Mouse (Mus musculus) spleen, adult 12 weeks (tissue): ENCODE results near the gene Tiprl.

Source experiments
- DNase-seq: peaks from one replicate; pipeline ENCODE4 v3.0.0; 2022; ENCODE audit warnings: low spot score

The Tiprl gene

DNA sequence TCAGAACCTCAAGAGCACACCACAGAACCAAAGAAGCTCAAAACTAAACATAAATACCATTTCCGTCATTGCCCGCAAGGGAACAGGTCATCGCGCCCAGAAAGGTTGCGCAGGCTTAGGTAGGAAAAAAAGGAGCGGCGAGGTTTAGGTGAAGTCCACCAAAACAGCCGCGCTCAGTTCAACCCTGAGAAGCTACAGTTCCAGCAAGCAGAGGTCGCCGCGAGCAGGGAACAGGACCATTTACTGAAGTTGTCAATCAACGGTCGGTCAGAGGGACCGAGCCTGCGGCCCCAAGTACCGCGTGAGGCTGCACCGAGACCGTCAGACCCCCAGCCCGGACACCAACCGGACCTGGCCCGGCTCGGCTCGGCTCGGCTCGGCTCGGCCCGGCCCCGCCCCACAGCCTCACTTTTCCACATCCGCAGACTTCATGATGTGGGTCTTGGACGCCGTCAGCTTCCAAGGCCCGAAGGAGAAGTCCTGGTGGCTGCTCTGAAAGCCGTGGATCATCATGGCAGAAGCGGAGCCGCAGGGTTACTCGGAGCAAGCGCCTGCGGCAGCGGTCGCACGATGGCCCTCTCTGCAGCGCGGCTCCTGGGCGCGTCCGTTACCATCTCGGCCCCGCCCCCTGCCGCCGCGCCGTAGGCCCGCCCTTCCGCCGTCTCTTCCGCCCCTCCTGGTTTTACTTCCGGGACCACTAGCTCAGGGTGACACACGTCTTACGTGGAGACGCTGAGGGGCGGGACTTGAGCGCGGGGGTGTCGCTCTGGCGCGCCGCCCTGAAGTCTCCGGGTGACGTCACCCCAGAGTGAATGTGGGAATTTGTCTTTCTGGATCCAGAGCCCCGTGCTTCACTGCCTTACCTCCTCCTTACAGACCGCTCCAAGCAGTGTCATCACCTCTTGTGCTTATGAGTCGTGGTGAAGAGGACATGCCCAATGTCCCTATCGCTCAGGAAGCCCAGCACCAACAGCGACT lies at the start of gene Tiprl:
Tiprl (minus strand) TSS at position 676 of the 978 bp plus-strand sequence.
- peak; percentile 94 for DNase-seq

DNA sequence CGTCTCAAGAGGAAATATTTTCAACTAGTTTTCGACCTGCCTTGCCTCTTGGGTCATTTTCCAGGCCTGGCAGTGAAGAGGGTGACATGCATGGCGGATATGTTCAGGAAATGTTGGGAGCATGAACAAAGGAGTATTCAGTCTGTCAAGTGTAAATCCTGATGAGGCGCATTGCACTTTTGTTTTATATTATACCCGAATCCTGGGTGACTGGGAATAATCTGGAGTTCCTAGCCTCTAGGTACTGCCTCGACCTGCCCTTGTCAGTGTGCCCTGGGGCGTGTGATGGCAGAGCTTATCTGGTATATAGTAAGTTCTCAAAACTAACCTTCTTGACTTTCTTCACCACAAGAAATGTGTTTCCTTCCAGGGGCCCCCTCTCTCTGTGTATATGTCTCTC lies 47.3 kb upstream of the Tiprl start:
- no peak for DNase-seq

DNA sequence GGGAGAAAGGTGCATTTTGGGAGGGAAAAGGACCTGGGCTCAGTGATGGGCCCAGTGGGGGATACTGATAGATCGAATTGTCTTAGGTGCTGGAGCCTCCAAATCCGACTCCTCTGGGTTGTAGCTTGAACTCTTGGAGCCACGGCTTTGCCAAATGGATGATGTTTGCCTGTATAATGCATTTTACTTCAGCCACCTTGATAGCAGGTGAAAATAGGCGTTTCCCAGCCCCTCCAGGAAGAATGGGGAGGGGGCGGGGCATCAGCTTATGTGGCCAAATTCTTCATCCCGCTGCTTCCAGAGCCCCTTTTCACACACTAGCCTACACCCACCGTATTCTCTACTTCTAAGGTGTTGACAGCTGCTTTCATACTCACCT lies 46.2 kb upstream of the Tiprl start:
- no peak for DNase-seq

DNA sequence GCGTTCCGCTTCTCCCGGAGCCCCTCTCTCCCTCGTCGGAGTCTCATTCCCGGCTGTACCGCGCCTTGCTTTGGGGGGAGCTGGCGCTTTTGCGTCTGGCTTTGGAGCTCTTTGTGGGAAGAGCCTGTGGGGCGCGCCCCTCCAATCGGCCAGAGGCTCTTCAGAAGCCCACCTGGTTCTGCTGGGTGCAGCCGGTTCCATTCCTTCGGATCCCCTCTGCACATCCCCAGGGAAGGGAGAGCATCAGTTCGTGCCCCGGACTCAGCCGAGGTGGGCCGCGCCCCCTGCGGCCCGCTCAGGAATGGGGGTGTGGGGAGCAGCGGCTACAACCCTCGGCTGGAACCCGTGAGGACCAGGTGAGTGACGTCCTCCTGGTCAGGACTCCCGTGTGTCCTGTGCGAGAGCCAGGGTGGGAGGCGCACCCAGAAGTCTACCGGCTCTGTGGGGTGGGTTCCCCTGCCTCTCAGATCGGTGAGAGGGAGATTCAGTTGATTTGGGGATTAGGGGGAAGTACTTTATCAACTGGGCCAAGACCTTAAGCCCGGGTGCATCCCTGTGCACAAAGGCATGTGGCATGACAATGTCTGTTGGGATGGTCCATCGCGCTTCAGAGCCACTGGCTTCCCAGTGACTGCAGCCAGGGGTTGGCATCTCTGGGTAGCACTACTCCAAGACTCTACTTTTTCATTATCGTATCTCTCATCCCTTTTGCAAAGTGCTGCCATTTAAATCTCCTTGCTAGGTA lies 45.6 kb upstream of the Tiprl start:
- no peak for DNase-seq

DNA sequence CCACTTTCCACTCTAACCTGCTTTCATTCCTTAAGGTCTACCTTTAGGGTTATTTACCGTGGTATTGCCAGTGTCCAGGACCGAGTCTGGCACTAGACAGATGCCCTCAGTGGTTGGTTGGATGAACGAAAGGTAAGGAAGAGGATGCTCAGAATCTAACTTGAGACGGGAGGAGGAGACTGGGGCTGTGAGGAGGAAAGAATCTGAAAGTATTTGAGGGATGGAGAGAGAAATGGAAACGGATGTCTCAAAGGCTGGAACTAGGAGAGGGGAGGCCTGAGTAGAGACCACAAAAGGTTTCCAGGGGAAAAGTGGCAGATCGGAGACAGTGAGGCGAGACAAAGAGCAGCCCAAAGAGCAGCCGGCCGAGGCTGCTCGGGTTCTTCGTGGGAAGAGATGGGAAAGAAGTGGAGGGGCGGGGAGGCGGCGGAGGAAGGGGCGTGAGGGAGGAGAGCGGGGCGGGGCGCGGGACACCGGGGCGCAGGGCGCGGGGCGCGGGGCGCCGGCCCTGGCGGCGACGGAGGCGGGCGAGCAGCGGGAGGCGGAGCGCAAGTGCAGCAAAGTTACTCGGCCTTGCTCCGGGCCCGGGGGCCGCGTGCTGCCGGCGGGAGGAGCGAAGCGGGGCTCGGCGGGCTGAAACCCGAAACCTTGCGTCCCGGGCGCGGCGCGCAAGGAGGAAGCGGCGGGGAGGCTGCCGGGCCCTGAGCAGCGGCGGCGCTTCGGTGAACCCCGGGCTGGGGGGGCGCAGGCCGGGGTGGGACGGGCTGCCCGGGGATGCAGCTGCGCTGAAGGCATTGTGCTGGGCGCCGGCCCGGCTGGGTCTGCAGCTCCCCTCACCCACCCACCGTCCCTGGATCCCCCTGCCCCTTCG lies 44.8 kb upstream of the Tiprl start:
- DNase-seq: no peak

DNA sequence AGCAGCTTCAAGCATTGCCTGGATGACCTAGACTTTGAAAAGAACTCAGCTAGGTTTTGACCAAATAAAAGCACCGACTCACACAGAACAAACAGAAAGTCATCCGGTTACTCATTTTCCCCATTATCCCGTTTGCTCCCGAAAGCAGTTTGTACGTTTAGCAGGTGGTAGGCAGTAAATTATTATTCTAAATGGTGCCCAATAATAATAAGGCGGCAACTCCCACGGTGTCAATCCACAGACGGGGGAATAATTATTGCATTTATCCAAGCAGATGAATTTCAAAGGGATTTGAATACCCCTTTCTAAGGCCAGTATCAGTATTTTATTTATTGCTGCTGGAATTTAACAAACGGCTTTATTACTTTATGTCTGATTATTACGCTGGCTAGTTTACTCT lies 43.9 kb upstream of the Tiprl start:
- no peak for DNase-seq

DNA sequence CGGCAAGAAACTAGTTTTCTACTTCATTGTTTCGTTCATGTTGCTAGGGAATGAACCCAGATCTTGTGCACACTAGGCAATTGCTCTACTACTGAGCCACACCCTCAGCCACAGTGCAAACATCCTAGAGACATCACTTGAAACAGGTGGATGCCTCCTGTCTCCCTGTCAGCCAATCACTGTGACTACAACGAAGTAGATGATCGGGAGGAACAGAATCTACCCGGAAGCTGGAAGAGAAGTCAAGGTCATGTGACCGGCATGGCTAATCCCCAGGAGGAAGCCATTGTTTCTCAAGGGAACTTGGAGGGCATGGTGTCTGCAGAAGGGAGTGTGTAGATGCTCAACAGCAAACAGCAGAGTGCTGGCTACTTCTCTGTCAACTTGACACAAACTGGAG lies 38.1 kb upstream of the Tiprl start:
- no peak for DNase-seq

DNA sequence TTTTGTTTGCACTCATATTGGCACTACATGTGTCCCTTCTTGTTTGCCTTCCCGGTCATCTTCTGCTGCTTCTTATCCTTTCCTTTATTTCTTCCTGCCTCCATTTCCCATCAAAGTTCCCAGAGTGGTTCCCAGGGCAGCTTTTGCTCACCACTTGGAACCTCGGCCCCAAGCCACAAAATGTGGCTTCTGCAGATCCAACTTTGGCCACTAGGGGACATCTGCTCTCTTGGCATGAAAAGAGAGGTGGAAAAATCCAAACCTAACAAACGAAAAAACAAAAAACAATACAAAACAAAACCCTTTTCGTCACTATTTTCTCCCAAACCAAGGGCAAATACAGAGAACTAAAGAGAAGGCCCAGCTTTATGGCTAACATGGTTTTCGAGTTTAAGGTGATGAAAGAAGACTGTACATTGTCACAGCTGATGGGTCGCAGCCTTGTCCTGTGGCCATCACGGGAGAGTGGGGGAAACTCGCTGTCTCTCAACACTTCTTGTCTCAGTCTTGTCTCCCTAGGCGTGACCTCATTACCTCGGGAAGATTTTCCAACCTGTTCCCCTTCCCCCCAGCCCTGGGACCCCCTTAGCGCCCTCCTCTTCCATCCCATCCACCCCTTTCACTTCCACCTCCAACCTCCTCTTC lies 15.4 kb upstream of the Tiprl start:
- DNase-seq: peak; percentile 20

DNA sequence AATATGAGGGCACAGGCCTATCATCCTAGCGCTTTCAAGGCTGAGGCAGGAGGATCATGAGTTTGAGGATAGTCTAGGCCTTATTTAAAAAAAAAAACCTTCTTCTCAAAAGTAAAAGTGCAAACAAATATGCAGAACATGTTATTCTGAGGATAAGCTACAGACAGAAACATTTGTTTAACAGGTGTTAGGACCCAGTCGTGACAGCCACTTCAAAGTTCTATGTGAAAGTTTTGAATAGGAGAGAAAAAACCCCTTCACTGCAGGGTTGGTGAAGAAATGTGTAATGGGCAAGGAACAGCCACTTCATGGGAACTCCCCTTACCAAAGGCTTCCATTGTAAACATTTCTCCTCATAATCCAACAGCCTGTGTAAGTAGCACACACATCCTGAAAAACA lies 13.8 kb upstream of the Tiprl start:
- no peak for DNase-seq

DNA sequence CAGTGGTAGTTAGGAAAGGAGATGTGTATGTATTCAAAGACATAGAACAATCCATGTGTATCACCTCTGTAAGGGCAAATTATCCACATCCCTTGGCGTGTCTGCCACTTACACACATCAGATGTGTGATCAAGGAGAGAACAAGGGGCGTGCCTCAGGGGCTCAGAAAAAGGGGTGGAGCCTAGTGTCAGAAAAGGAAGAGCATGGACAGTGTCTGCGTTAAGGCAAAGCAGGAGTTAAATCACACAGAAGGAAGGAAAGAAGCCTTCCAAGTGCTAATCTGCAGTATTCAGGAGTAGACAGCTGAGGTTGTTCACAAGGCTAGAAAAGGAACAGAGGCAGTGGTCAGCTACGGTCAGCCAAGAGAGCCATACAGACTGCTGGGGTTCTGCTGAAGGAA lies 12.0 kb upstream of the Tiprl start:
- no peak for DNase-seq

DNA sequence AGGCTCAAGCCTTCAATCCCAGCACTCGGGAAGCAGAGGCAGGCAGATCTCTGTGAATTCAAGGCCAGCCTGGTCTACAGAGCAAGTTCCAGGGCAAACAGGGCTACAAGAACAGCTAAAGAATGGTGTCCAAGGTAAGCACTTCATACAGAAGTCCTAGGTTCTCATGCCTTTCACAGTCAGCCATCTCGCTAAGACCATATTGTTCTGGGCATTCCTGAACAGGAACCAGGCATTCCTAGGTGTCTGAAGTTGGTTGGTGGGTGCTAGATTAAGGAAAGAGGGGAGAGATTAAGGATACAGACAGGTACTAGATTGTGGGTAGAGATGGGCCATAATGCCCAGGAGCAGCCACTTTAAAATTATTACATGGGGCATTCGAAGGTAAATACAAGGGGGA lies 11.0 kb upstream of the Tiprl start:
- no peak for DNase-seq

DNA sequence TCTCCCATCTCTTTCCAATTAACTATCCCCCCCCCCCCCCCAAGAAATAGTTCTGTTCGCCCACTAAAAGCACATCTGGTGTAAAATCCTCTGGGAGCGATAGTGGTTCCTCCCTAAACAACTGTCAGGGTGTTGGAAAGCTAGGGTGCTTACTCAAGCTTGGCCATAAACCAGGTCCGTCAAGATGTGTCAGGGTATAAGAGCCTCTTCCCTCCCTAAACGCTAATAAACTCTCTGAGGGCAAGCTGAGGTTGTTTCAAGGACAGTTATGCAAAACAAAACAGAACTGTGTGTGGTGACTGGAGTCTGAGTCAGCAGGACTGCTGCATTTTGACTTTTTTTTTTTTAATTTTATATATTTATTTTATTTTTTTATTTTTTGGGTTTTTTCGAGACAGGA lies 10.3 kb upstream of the Tiprl start:
- DNase-seq: no peak

DNA sequence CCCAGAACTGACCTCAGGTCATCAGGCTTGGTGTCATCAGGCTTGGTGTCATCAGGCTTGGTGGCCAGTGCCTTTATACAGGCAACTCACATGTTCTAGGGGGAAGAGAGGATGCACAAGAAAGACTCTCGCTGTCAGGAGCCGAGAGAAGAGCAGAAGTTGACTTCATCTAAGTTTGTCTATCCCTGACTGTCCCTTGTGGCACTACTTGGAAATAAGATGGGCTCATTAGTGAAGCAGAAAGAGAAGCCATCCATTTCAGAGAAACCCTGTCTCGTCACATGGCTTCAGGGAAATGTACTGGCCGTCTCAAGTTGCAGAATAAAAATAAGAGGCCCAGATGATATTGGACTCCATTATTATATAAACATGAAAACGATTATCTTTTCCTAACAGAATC lies 9.8 kb upstream of the Tiprl start:
- DNase-seq: no peak

DNA sequence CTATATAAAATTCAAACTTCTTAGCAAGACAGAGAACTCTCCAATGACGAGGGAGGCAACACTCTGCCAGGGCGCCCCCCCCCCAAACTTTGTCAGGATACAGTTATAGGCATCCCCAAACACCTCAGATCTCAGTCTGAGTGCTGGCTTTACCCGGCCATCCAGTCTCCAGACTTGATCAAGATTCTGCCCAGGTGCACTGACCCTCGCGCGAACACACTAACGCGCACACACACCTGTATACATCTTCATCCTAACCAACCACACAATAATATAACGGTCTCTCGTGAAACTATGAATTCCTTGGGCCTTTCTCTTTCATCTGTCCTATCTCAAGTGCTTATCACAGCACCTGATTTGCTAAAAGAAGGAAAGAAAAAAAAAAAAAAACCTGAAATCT lies 950 bp downstream of the Tiprl start:
- no peak for DNase-seq

DNA sequence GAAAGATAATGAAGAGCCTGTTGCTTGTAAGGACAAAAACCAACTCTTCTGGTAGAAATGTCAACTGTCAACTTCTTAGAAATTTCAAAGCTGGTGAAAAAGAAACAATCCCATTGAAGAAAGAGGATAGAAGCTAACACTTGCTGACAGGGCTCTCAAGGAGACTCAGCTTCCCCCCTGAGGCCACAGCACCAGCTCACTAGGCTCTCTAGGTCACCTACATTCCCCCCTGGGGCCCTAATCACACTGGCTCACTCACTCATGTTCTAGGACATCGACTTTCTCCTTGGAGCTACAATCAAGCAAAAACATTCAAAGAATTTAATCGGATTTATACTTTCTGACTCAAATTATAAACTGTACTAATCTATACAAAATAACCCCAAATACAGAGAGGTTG lies 3.0 kb downstream of the Tiprl start:
- no peak for DNase-seq

DNA sequence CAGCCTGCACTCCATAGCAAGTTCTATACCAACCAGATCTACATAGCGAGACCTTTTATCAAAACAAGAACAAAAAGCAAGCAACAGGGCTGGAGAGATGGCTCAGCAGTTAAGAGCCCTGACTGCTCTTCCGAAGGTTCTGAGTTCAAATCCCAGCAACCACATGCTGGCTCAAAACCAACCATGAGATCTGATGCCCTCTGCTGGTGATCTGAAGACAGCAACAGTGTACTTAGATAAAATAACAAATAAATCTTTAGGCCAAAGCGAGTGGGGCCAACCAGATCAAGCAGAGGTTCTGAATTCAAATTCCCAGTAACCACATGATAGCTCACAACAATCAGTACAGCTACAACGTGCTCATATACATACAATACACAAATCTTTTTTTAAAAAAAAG lies 6.1 kb downstream of the Tiprl start:
- DNase-seq: no peak

DNA sequence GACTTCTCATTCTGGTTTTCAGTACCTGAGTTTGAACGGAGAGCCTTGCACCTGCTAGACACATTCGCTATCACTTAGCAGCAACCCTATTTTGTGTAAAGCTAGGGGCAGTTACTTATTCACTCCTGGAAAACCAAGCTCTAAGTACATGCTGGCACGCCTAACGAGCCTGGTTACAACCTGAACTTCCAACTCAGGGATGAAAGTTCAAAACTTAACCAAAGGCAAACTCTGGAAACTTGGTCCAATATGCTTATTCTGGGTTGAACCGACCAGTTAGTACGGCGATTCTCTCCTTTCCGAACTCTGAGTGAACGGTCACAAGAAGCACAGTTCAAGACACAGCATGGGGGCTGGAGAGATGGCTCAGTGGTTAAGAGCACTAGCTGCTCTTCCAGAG lies 7.2 kb downstream of the Tiprl start:
- DNase-seq: no peak

DNA sequence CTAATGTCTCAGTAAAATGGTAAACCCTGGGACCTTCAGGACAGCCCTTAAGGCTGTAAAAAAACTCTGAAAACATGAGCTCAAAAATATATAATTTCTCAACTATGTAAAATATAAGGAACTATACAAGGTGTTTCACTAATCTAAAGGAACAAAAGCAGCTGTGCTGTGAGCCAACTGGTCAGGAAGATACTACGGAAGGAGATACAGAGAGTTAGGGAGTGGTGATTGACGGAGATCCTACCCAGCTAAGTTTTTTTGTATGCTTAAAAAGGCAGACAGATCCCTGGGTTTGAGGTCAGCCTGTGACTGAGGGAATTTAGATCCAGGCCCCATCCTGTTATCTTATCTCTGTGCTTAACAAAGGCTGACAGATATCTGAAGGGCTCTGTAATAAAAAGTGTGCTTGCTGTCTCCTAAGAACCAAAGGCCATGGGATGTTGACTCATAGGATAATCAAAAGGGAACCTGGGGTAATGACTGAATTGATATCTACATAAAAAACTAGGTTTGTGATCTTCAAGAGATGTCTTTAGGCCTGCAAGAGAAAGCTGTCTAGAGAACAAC lies 19.7 kb downstream of the Tiprl start:
- no peak for DNase-seq

DNA sequence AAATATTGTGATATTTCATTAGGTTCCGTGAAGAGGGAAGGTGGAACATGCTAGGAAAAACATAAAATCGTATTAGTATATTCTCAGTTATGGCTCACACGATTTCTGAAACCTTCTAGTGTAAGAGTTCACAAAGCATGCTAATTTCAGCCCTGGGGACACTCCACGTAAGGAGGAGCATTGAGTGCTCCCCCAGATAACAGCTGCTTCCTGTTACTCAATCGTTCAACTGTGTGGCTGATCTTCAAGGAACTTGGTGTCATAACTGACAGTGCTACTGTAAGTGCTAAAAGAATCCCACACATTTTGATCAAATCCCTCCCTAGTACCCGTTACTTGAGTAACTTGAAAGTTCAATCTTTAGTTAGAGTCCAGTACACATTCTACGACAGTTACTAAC lies 21.0 kb downstream of the Tiprl start:
- no peak for DNase-seq

DNA sequence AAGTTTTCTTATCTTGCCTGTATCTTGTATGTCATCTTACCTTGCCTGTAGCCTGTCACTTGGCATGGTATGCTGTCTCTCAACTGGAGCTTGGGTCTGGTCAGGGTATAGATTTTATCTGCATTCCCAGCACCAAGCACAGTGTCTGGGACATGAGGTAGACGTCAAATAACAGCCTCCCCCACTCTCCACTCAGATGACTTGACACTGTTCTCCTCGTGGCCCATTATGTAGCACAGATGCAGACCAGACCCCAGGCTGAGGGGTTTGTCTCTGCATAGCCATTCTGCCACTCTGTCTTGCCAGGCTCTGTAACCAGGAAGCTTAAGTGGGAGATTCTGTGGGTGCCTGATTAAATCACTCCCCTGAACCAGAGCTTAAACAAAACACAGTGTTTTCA lies 31.2 kb downstream of the Tiprl start:
- no peak for DNase-seq

DNA sequence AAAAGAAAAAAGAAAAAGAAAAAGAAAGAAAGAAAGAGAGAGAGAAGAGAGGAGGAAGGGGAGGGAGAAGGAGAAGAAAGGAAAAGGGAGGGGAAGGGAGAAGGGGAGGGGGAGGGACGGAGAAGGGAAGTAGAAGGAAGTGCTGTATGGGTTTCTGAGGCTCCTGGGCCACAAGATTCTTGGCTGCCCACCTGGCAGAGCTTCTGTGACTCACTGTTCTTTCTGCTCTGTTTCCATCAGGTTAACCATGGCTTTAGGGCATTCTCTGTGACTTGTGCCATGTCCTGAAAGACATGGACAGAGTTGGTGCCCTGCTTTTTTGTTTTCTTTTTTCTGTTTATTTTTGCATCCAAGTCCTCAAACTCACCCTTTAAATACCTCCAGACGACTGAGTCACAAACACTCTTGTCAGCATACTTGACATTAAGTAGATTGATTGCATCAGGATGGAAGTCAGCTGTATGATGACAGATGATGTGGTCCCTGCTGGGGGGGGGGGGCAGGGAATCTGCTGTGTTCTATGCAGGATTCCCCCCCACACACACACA lies 33.2 kb downstream of the Tiprl start:
- DNase-seq: no peak
